Mouse (Mus musculus): ENCODE measurements around the gene Slc17a5. TPM values are rescaled to one million over a fixed set of nuclear protein-coding genes. Genes with fewer than 3 reads are reported as not detected.

Slc17a5 gene
- polyA plus RNA-seq, 1 experiment: 20.9 TPM

DNA sequence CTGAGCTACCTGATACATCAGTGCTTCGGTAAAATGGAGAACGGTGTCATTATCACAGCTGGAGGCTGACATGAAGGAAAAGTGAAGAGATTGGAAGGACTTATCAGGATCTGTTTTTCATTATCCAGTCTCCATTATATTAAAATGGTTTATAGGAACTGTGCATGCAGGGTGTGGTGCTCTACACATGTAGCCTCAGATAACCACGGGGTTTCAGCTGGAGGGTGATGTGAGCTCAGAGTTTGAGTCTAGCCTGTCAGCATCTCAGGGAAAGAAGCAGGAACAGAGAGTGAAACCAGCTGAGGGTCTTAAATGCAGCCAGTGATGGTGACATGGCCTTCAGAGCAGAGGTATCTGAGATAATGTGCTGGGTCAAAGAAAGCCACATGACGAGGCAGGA is 28.4 kb downstream of the Slc17a5 start:
- no peak for DNase-seq (ENCODE audit: low read depth)

GRCm38 (mm10) chr9:78558586-78559214 is 29.1 kb downstream of the Slc17a5 start:
- no peak for DNase-seq (ENCODE audit: low read depth)

- DNase-seq (ENCODE audit: low read depth): no peak
Measured at GRCm38 (mm10) chr9:78557041-78557440, 30.8 kb downstream of the Slc17a5 start.

- no peak for DNase-seq (ENCODE audit: low read depth)
Measured at GRCm38 (mm10) chr9:78552984-78553383, 34.9 kb downstream of the Slc17a5 start.

GRCm38 (mm10) chr9:78551761-78552160 is 36.1 kb downstream of the Slc17a5 start:
- DNase-seq (ENCODE audit: low read depth): no peak

- DNase-seq (ENCODE audit: low read depth): no peak
Measured at GRCm38 (mm10) chr9:78547742-78548141, 40.1 kb downstream of the Slc17a5 start.

DNA sequence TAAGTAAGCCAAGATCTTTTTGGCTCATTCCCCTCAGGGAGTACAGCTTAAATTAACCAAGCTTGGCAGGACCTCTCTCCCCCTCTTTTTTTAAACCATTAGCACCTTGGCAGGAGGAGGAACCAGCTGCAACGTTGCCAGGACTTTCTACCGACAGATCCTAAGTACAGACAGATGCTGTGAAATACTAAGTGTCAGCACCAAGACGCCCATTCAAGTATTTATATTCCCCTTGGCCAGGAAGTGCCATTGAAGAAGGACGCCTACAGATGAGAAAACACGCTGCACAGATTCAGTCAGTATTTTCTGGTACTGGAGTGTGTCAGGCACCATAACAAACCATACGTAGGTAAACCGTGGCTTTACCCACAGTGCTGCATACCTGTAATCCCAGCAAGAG is 40.9 kb downstream of the Slc17a5 start:
- no peak for DNase-seq (ENCODE audit: low read depth)

GRCm38 (mm10) chr9:78541758-78542157 is 46.1 kb downstream of the Slc17a5 start:
- DNase-seq (ENCODE audit: low read depth): no peak

DNA sequence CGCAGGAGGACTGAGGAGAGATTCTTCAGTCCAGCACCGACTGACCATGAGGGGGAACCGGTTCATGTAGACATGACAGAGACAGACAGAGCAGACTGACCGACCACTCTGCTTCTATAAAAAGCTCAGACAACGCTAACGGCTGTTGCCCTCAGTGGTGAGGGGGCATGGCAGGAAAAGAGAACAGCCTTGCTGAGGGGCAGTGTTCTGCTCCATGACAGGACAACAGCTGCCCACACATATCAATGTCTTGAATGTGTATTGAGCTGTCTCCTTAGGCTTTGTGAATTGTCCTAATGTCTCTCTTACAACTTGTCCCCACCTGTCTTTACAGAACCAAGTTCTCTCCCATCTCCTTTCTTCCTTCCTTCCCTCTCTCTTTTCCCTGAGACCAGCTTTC is 49.4 kb downstream of the Slc17a5 start:
- DNase-seq (ENCODE audit: low read depth): no peak

DNA sequence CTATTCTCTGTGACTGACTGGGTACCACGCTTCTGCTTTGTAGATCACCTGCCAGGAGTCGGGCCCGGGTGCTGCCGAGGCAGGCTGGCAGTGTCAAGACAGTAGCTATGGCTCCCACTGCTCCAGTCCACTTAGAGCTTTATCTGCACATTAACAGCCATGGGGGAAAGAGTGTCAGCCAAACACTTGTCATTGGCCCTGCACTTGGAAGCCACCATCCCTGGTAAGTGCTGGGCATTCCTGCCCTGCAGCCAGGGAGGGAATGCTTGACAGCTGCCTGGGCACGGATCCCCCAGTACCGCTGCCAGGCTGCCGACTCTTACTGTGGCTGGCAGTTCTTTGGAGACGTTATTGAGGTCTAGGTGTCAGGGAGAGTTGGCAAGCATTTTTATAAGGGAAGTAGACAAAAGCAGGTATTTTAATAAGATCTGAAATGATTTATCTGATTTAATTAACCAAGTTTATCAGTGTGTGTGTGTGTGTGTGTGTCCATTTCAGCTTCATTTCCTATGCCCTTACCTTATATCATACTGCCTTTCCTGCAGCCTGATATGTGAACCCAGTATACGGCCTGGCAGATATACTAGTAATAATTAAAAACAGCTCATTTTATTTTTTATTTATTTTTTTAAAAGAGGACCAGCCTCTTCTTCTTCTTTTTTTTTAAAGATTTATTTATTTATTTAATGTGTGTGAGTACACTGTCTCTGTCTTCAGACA is 50.5 kb downstream of the Slc17a5 start:
- no peak for DNase-seq (ENCODE audit: low read depth)

DNA sequence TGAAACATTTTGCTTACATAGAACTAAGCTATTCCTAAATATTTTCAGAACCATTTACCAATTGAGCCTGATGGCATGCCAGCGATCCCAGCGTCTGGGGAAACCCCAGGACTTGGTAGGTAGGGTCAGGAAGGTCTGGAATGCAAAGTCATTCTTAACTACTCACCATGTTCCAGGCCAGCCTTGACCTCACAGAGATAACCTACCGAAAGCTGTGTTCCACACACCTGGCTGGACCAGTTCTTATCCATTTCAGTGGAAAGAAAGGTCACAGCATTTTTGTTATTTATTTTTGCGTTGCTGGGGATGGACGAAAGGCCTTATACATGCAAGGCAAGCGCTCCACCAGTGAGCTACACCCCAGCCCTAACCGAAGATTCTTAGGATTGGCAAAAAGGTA is 53.2 kb downstream of the Slc17a5 start:
- DNase-seq (ENCODE audit: low read depth): no peak

DNA sequence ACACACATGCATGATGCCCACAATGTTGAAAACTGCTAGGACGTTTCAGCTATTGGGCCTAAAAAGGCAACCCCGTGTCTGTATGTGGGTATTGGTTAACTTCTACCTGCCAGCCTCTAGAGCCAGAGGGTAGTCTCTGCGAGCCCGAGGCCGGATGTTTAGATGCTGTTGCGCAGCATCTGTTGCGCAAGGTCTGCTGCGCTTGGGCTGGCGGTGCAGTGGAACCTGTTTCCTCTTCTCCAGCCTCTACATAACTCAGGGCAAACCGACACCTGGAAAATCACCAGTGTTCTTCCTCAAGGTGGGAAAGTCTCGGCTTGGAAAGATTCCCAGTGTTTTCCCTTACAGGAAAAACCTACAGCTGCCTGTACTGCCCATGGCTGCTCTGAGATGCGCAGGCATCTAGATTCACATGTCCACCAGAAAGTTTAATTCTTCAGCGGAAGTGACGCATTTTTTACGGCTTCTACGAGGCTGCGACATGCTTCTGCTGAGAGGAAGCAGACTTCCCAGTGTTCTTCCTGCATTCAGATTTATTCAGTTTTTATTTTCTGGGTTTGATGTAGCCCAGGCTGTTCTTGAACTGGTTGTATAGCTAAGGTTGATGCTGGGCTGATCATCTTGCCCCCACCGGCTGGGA is 54.4 kb downstream of the Slc17a5 start:
- no peak for DNase-seq (ENCODE audit: low read depth)

- DNase-seq (ENCODE audit: low read depth): no peak
Measured at GRCm38 (mm10) chr9:78532341-78532819, 55.5 kb downstream of the Slc17a5 start.

GRCm38 (mm10) chr9:78531816-78532215 is 56.0 kb downstream of the Slc17a5 start:
- DNase-seq (ENCODE audit: low read depth): no peak

GRCm38 (mm10) chr9:78527767-78528381 is 60.0 kb downstream of the Slc17a5 start:
- no peak for DNase-seq (ENCODE audit: low read depth)

GRCm38 (mm10) chr9:78527301-78527761 is 60.5 kb downstream of the Slc17a5 start:
- no peak for DNase-seq (ENCODE audit: low read depth)

DNA sequence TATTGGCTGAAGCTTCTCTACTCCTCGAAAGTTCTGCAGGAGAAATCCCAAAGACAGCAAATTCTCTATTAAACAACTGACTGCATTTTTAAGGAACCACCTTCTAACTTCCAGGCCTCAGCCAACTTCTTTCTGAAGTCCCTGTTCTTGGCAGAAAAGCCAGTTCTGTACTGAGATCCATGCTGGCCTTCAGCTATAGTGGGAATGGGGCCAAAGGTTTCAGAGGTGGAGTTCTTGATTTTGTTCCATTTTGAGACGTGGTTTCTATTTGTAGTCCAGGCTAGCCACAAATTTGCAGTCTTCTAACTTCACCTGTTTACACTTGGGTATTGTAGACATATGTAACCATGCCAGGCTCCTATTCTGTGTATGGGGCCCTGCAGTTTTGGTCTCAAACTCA is 61.6 kb downstream of the Slc17a5 start:
- no peak for DNase-seq (ENCODE audit: low read depth)

DNA sequence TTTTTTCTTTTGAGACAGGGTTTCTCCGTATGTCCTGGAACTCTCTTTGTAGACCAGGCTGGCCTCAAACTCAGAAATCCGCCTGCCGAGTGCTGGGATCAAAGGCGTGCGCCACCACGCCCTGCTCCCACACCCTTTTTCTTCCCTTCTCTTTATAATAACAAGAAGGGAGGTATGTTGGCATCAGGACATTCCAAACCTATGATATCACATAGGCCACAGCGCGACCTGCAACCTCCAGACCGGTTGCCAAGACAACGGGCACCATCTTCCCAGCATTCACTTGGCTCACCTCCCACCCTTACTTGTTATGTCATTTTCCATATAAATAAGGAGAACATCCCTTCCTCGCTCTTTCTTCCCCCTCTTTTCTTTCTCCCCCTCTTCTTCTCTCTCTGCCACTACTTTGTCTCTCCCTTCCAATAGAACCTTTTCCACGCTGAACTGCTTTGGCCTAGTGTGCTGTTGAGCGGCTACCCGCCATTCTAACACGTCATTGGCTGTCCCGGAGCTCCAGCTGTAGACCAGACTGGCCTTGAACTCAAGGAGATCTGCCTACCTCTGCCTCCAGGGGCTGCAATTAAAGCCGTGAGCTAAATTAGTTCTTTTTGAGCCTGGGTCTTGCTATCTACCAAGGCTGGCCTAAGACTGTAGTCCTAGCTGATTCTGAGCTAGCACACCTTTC is 62.2 kb downstream of the Slc17a5 start:
- no peak for DNase-seq (ENCODE audit: low read depth)

DNA sequence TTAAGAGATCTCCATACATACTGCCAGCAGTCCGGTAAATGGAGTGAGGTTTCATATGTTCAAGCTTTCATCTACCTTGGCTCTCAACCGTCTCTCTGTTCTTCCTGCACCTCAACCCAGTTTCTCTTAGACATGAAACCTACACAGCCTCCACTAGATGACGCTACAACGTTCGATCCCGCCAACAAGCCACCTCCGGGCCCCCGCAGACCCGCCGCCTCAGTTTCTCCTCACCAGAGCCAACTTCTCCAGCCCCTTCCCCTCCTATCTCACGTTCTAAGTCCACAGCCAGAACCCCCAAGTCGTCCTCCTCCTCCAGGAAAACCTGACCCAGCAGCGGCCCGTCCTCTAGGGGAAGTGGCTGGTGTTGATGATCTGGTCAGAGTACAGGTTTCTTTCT is 66.2 kb downstream of the Slc17a5 start:
- no peak for DNase-seq (ENCODE audit: low read depth)

DNA sequence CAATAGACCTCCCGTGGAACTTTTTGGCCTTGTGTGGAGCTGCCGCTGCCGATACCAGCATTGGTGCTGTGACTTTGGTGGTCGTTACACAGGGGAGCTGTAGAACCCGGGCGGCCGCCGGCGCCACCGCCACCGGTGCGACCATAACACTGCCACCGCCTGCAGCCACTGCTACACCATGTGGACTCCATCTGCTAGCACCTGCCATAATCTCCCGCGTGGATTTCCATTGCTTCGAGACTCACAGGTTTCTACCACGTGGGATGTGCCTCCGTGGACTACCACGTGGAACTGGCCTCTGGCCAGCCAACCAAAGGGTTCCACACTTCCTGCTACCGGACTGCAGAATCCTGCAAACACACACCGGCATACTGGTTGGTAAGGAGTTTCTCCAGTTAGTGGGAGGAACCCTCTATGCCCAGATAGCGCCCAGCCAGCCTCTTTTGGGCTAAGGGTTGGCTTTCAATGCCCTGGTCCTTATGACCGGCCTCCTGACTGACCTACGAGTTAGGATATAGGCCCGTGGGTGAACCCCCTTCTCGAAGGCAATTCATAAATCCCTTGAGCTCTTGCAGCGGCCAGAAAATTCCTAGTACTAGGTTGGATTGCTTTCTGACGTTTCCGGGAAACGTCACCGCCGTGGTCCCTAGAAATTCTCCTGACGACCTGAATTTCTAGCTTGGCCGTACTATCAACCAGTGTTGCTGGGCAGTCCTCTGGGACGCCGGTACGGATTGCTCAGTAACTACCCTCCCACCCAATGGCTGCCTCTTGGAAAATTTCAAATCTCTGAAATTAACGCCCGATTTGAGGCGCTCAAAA is 66.8 kb downstream of the Slc17a5 start:
- no peak for DNase-seq (ENCODE audit: low read depth)
